19 mouse cellular contexts compared by ENCODE assay signal in the genomic region with DNA sequence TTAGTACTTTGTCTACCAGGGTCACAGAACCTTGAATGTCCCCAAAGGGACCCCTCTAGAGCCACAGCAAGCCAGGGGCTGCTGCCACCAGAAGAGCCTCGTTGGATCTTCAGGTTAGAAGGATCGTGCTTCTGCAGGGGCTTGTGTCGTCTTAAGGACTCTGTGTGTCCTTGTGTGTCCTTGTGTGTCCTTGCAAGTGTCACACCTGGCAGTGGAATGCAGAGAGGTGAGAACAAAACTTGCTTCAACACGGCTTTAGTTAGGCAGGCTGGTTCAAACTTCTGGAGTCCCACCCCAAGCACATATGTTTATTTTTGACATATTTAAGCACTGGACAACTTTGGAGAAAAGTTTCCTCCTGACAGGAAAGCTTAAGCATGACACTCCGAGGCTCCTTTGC. TPM values are rescaled to one million over a fixed set of nuclear protein-coding genes. Genes with fewer than 3 reads are reported as not detected.
"Had no signal": no experiment of that assay in that cellular context is flagged by ENCODE, and none has a peak within 500 bp of the region (broad histone marks: within the 10 kb centered on the region; RNA-seq: fewer than 3 reads in every experiment).

No protein-coding gene starts in this region.

- H3K27me3 ChIP-seq: liver, embryonic 13.5 days; liver, embryonic 15.5 days; lung, embryonic 15.5 days; midbrain, embryonic 13.5 days; midbrain, embryonic 15.5 days; neural tube, embryonic 12.5 days; stomach, embryonic 15.5 days had no signal

- H3K4me2 ChIP-seq: liver, embryonic 13.5 days; liver, embryonic 15.5 days; lung, embryonic 15.5 days; midbrain, embryonic 11.5 days; midbrain, embryonic 13.5 days; midbrain, embryonic 15.5 days; neural tube, embryonic 12.5 days; stomach, embryonic 15.5 days had no signal

- H3K36me3 ChIP-seq: liver, embryonic 13.5 days; liver, embryonic 15.5 days; lung, embryonic 15.5 days; midbrain, embryonic 13.5 days; midbrain, embryonic 15.5 days; neural tube, embryonic 12.5 days; stomach, embryonic 15.5 days had no signal

- H3K4me3 ChIP-seq: liver, embryonic 13.5 days; liver, embryonic 15.5 days; lung, embryonic 15.5 days; megakaryocyte, embryonic 14.5 days; midbrain, embryonic 13.5 days; midbrain, embryonic 15.5 days; neural tube, embryonic 12.5 days; stomach, embryonic 15.5 days had no signal

- H3K27ac ChIP-seq: liver, embryonic 13.5 days; liver, embryonic 15.5 days; lung, embryonic 15.5 days; macrophage; midbrain, embryonic 13.5 days; midbrain, embryonic 15.5 days; neural tube, embryonic 12.5 days had no signal

- H3K9me3 ChIP-seq: liver, embryonic 13.5 days; liver, embryonic 15.5 days; lung, embryonic 15.5 days; midbrain, embryonic 13.5 days; midbrain, embryonic 15.5 days; stomach, embryonic 15.5 days had no signal

- DNase-seq: liver, embryonic 13.5 days; liver, postnatal 0 days; lung, adult 2 months; right cerebral cortex, postnatal 14 days; thymus, adult 2 months; thymus, postnatal 25 days; thymus, postnatal 4 days had no signal

- H3K9ac ChIP-seq: liver, embryonic 13.5 days; liver, embryonic 15.5 days; liver, postnatal 0 days; lung, embryonic 15.5 days; midbrain, embryonic 13.5 days; midbrain, embryonic 15.5 days; neural tube, embryonic 12.5 days; stomach, embryonic 15.5 days had no signal

- ATAC-seq: liver, postnatal 0 days; midbrain, embryonic 13.5 days; midbrain, embryonic 15.5 days had no signal

- H3K4me1 ChIP-seq: liver, embryonic 13.5 days; liver, embryonic 15.5 days; megakaryocyte, embryonic 14.5 days; midbrain, embryonic 13.5 days; midbrain, embryonic 15.5 days; neural tube, embryonic 12.5 days; stomach, embryonic 15.5 days had no signal

RNA-seq across cellular contexts. Expression of a gene that starts 2.9 kb away (rescaled TPM):
- polyA plus RNA-seq: liver, embryonic 13.5 days; liver, embryonic 15.5 days; liver, postnatal 0 days; macrophage; midbrain, embryonic 15.5 days; midbrain, postnatal 0 days; neural tube, embryonic 14.5 days; spleen, adult 2 months had no signal

RNA-seq across cellular contexts. Expression of a gene that starts 51.9 kb away (rescaled TPM):
- polyA plus RNA-seq: macrophage had no signal
